Mouse (Mus musculus): ENCODE measurements at regions not wholly inside any gene's neighbourhood (a gene's known extent, or its start where the extent isn't known, plus 50 kb on each side); places are given as distances from the start of the nearest gene placed in this dataset.
"Not testable (repeated sequence)": the region's sequence is repeated elsewhere in the genome, so short reads cannot be mapped to it uniquely, and the experiment has no call there.

GRCm38 (mm10) chr1:137226479-137227097 lies 266.3 kb upstream of the Nr5a2 start:
- peak; percentile 28 for DNase-seq (ENCODE audit: low read depth, low spot score)

- DNase-seq (ENCODE audit: low read depth, low spot score) = no peak
These were observed 265.2 kb upstream of the Nr5a2 start for GRCm38 (mm10) chr1:137225418-137225817.

- no peak for DNase-seq (ENCODE audit: low read depth, low spot score)
These were observed 262.8 kb upstream of the Nr5a2 start for GRCm38 (mm10) chr1:137223052-137223451.

DNA sequence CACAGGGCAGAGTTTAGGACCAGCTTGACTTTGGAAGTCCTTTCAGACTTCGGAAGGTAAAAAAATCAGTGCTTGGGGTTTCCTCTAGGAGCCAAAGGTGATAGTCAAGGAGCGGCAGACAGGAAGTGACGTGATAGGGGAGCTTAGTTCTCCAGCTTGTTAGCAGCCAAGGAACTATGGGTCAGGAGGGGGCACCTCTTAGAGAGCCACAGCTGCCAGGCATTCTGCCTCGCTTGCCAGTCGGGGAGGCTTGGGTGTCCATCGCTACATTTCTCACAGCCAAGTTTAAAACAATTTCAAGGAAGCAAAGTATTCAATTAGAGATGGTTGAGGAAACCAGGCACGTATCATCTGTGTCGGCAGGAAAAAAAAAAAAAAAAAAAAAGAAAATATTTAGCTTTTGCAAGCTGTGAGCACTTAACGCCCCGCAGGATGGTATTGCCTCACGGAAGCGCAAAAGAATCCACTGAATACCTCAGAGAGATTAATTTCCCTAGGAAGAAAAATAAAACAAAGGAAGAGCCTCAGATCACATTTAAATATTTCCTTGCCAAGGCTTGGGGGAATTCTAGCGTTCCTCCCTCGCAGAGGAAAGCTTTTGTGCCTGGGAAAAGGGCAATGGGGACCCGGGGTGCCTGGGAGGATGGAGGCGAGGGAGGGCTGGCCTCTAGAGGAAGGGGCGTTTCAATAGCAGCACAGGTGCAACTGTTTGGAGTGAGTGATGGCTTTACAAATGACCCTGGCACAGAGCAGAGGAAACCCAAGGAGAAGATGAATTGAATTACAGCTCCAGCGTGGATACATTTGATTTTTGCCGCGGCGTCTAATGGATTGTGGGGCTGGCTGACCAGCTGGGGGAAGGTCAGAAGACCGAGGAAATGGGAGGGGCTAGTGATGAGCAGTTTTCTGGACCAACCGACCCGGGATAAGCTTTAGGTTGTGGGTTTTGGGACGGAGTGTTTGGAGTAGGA lies 261.1 kb upstream of the Nr5a2 start:
- no peak for DNase-seq (ENCODE audit: low read depth, low spot score)

- no peak for DNase-seq (ENCODE audit: low read depth, low spot score)
These were observed 260.0 kb upstream of the Nr5a2 start for GRCm38 (mm10) chr1:137220226-137220625.

GRCm38 (mm10) chr1:137218611-137219010 lies 258.4 kb upstream of the Nr5a2 start:
- DNase-seq (ENCODE audit: low read depth, low spot score) = peak; percentile 9

- DNase-seq (ENCODE audit: low read depth, low spot score) = peak; percentile 33
These were observed 257.8 kb upstream of the Nr5a2 start for GRCm38 (mm10) chr1:137218096-137218495.

GRCm38 (mm10) chr1:137217206-137217605 lies 257.0 kb upstream of the Nr5a2 start:
- DNase-seq (ENCODE audit: low read depth, low spot score) = no peak

DNA sequence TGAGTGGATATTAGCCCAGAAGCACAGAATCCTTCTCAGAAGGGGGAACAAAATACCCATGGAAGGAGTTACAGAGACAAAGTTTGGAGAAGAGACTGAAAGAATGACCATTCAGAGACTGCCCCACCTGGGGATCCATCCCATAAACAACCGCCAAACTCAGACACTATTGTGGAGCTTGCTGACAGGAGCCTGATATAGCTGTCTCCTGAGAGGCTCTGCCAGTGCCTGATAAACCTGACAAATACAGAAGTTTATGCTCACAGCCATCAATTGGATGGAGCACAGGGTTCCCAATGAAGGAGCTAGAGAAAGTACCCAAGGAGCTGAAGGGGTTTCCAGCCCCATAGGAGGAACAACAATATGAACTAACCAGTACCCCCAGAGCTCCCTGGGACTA lies 254.1 kb upstream of the Nr5a2 start:
- DNase-seq (ENCODE audit: low read depth, low spot score) = not testable (repeated sequence)

GRCm38 (mm10) chr1:137213717-137214116 lies 253.5 kb upstream of the Nr5a2 start:
- DNase-seq (ENCODE audit: low read depth, low spot score) = no peak

GRCm38 (mm10) chr1:137212856-137213255 lies 252.6 kb upstream of the Nr5a2 start:
- DNase-seq (ENCODE audit: low read depth, low spot score) = no peak

DNA sequence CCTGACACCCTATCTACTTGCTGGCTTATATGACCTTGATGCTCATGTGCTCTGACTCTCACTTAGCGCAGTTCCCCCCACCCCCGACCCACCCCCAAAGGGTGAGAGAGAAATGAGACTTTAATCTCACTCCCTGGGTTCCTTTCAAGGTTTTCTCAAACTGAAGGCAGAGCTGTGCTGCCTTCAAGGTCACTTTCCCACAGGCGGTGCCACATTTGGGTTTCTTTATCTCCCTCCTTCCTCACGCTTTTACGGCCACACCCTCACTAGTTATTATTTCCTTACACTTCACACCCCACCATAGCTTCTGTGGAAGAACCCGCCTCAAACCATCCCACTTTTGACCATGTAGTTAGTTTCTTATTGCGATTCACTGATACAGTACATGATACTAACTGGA lies 244.1 kb upstream of the Nr5a2 start:
- no peak for DNase-seq (ENCODE audit: low read depth, low spot score)

DNA sequence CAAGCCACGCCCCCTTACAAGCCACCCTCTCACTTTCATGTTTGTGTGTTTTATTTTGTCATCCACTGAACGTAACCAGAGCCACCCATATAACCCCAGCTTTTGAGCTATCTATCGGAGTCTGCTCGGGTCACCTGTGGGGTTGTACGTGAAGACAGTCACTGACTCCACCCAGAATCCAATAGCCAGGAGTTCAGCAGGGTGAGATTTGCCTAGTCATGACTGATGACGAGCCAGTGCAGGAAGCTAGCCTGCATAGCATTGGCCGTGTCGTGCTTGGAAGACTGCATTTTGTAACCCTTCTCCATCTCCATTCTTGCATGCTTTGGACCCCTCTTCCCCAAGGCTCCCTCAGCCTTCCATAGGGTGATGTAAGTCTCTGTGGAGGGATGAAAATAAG lies 243.3 kb upstream of the Nr5a2 start:
- DNase-seq (ENCODE audit: low read depth, low spot score) = no peak

- DNase-seq (ENCODE audit: low read depth, low spot score) = no peak
These were observed 240.7 kb upstream of the Nr5a2 start for GRCm38 (mm10) chr1:137200931-137201330.

GRCm38 (mm10) chr1:137195962-137196361 lies 235.7 kb upstream of the Nr5a2 start:
- no peak for DNase-seq (ENCODE audit: low read depth, low spot score)

GRCm38 (mm10) chr1:137195065-137195620 lies 234.9 kb upstream of the Nr5a2 start:
- DNase-seq (ENCODE audit: low read depth, low spot score) = no peak

GRCm38 (mm10) chr1:137178231-137178630 lies 218.0 kb upstream of the Nr5a2 start:
- DNase-seq (ENCODE audit: low read depth, low spot score) = no peak

DNA sequence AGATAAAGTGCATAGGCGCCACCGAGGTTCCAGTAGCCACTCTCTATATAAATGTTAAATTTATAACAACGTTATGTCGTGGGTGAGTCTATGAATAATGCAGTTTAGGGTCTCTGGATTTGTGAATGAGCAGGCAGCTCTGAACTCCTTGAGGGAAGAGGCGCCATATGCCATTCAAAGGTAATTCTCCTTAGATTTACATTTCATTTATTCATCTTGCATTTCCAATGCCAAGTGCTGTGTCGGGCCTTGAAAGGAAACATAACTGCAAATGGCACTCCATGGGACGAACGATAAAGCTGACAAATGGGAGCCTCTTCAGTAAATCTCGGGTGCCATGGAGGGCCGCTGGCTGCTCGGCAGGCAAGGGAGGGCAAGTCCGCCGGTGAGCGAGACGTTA lies 216.4 kb upstream of the Nr5a2 start:
- no peak for DNase-seq (ENCODE audit: low read depth, low spot score)

DNA sequence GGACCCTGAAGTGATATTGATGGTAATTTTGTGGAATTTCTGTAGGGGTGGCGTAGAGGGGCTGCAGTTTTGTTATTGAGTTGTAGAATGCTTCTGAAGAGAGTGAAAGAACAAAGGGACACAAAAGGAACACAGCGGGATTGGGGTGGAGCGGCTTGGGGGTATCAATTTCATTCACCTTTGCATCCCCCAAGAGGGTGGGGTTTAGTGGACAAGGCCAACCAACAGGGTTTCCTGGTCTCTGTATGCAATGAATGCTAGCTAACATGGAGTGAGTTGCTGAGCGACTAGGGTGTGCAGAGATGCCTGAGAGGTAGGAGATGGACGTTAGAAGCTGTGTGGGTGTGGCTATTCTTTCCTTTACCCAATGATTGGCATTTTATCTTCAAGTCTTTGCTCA lies 213.8 kb upstream of the Nr5a2 start:
- DNase-seq (ENCODE audit: low read depth, low spot score) = no peak

GRCm38 (mm10) chr1:137172128-137172527 lies 211.9 kb upstream of the Nr5a2 start:
- no peak for DNase-seq (ENCODE audit: low read depth, low spot score)

GRCm38 (mm10) chr1:137171451-137171850 lies 211.2 kb upstream of the Nr5a2 start:
- no peak for DNase-seq (ENCODE audit: low read depth, low spot score)

DNA sequence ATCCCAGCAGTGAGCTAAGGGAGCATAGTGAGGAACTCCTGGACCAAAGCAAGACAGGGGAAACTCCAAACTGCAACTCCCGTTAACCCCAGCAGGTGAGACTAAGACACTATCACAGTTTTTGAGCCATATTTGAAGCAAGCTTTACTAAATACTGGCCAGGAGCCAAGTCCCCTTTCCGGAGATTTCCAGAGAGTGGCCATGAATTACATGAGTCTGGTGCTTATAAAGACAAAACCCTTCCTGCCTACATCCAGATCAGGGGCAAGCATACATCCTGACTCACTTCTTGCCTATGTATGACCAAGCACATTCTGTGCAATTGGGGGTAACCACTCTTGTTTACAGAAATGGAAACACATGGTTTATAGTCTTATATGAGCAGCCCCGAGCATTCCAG lies 187.6 kb upstream of the Nr5a2 start:
- DNase-seq (ENCODE audit: low read depth, low spot score) = no peak

All from CD4-positive, CD25-positive, alpha-beta regulatory T cell, adult 2 months (primary cell).